In the genomic region with DNA sequence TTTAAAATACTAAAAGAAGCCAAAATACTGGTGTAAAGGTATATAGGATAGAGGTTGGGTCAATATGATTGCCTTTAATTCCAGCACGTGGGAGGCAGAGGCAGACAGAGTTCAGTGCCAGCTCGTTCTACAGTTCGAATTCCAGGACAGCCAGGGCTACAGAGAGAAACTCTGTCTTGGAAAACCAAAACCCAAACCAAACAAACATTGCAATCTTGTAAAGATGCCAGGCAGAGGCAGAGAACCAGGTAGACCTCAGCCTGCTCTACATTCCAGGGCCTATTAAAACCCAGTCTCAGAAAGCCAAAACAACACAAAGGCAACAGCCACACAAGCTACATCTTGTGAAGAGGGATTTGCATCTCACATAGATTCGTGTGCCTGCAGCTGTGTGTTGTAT, we compare ENCODE assay signal across 27 mouse cellular contexts. TPM values are rescaled to one million over a fixed set of nuclear protein-coding genes. Genes with fewer than 3 reads are reported as not detected.
DNase-seq lines count a peak whose midpoint lies in the region; ATAC-seq and TF ChIP-seq lines count a peak whose summit lies in the region.
"Had no signal": no experiment of that assay in that cellular context is flagged by ENCODE, and none has a peak within 500 bp of the region (broad histone marks: within the 10 kb centered on the region; RNA-seq: fewer than 3 reads in every experiment).

No protein-coding gene starts in this region.

- H3K79me2 ChIP-seq in liver, adult 2 months (ENCODE audit: control insufficient read depth, insufficient read depth, low read length) = no peaks in the 10 kb centered on the region

- H3K9me3 ChIP-seq in midbrain, embryonic 14.5 days (ENCODE audit: control insufficient read depth, low read length) = 0 out of 2 replicates have a peak, but pooled peaks cover 5% of the 10 kb centered on the region
- H3K9me3 ChIP-seq: embryonic facial prominence, embryonic 13.5 days; embryonic facial prominence, embryonic 15.5 days had no signal

- H3K36me3 ChIP-seq in liver, adult 2 months (ENCODE audit: control insufficient read depth, insufficient read depth, low read length) = peaks cover 14% of the 10 kb centered on the region; the same call in 1 of the 2 replicates
- peaks cover 22% of the 10 kb centered on the region for H3K36me3 ChIP-seq in midbrain, embryonic 14.5 days (ENCODE audit: control insufficient read depth, insufficient read depth, low read length)

- no peak overlapping the region for H3K9ac ChIP-seq in liver, adult 2 months (ENCODE audit: low read depth, low read length)
- no peak overlapping the region for H3K9ac ChIP-seq in midbrain, embryonic 14.5 days (replicated peaks; ENCODE audit: low read length)
- H3K9ac ChIP-seq: embryonic facial prominence, embryonic 13.5 days; embryonic facial prominence, embryonic 15.5 days; forebrain, embryonic 12.5 days had no signal

- intact Hi-C loops in heart, postnatal 14 days (cut with DNase I) = no loop called here

- 0 out of 2 replicates have a peak, but pooled peaks cover 2% of the 10 kb centered on the region for H3K4me1 ChIP-seq in liver, adult 2 months (ENCODE audit: control insufficient read depth, insufficient read depth, low read length)
- H3K4me1 ChIP-seq in midbrain, embryonic 14.5 days (ENCODE audit: control insufficient read depth, insufficient read depth, low read length) = no peaks in the 10 kb centered on the region
- H3K4me1 ChIP-seq: embryonic facial prominence, embryonic 13.5 days; embryonic facial prominence, embryonic 15.5 days; forebrain, embryonic 10.5 days; forebrain, embryonic 12.5 days had no signal

- 33% methylated on average over 4 of the region's 4 CpGs for WGBS in liver, adult 2 months
- 92% methylated on average over 4 of the region's 4 CpGs for WGBS in midbrain, embryonic 14.5 days

- no peak for TF ChIP-seq CTCF in liver, adult 2 months (IDR thresholded peaks at IDR 0.05; ENCODE audit: low read depth, low read length)

- H3K27me3 ChIP-seq in liver, adult 2 months (ENCODE audit: control insufficient read depth, insufficient read depth, low read length) = no peaks in the 10 kb centered on the region
- H3K27me3 ChIP-seq in midbrain, embryonic 14.5 days (ENCODE audit: control insufficient read depth, insufficient read depth, low read length) = no peaks in the 10 kb centered on the region
- H3K27me3 ChIP-seq: CH12.LX; embryonic facial prominence, embryonic 13.5 days; embryonic facial prominence, embryonic 15.5 days; forebrain, embryonic 12.5 days; Patski had no signal

- H3K27ac ChIP-seq in liver, adult 2 months (replicated peaks; ENCODE audit: insufficient read depth, low read depth, low read length) = no peak overlapping the region
- H3K27ac ChIP-seq in midbrain, embryonic 14.5 days (replicated peaks; ENCODE audit: low read depth, low read length) = no peak overlapping the region
- H3K27ac ChIP-seq: embryonic facial prominence, embryonic 13.5 days; embryonic facial prominence, embryonic 15.5 days; forebrain, embryonic 10.5 days; forebrain, embryonic 12.5 days had no signal

- no peak for TF ChIP-seq POLR2A in liver, adult 2 months (IDR thresholded peaks at IDR 0.05; ENCODE audit: extremely low read depth, insufficient read depth, low read length)

- H3K4me3 ChIP-seq in liver, adult 2 months (ENCODE audit: insufficient read depth, low read depth, low read length) = no peak overlapping the region
- no peak overlapping the region for H3K4me3 ChIP-seq in midbrain, embryonic 14.5 days (replicated peaks; ENCODE audit: low read depth, low read length)
- H3K4me3 ChIP-seq: embryonic facial prominence, embryonic 13.5 days; embryonic facial prominence, embryonic 15.5 days; erythroblast, embryonic 14.5 days; forebrain, embryonic 10.5 days; forebrain, embryonic 12.5 days had no signal

- no peak for ATAC-seq in midbrain, embryonic 14.5 days (ENCODE audit: low FRiP score, low TSS enrichment)
- ATAC-seq: activated CD4-positive, CD25-positive, alpha-beta regulatory T cell, adult 4 months; CD4-positive, CD25-positive, alpha-beta regulatory T cell, adult 4 months; forebrain, embryonic 14.5 days; forebrain, embryonic 16.5 days; Patski had no signal

- DNase-seq in liver, adult 2 months (ENCODE audit: extremely low read depth, low read depth, low spot score) = peak; percentile 91
- no peak for DNase-seq in liver
- peak; percentile 21 for DNase-seq in fibroblast of lung, adult 2 months (ENCODE audit: low read depth)
- DNase-seq in midbrain, embryonic 14.5 days = no peak
- DNase-seq in heart, postnatal 14 days = no peak
- DNase-seq: adrenal gland, adult 2 months; adrenal gland, postnatal 10 days; adrenal gland, postnatal 25 days; B cell, adult 2 months; cerebellum, adult 11 months; cerebellum, adult 18-20 months; cerebellum, adult 8-10 months; cerebellum, adult 9-11 months; cerebellum, postnatal 14 days; cerebellum, postnatal 36 days; embryo, embryonic 11 days had no signal

- H3K4me2 ChIP-seq in midbrain, embryonic 14.5 days (ENCODE audit: low read length) = no peak overlapping the region
- H3K4me2 ChIP-seq: embryonic facial prominence, embryonic 13.5 days; embryonic facial prominence, embryonic 15.5 days; forebrain, embryonic 12.5 days had no signal

RNA-seq across cellular contexts. Expression of gene Acbd6, which starts 11.4 kb away (rescaled TPM):
- total RNA-seq in liver, adult 2 months (2014; rRNA removed) = 14.8 and 19.9 TPM in 2 replicates
- polyA plus RNA-seq in liver, adult 2 months (2012; rRNA removed) = 71.5 and 79.6 TPM in 2 replicates
- polyA plus RNA-seq in midbrain, embryonic 14.5 days (2014; fragmentation: Nextera tagmentation; extraction: Ambion mirVana) = 91.8 and 98.1 TPM in 2 replicates
- 10 to 100 TPM; 46.4 to 50.3 TPM for total RNA-seq in heart, postnatal 14 days (2021)

Comparison
In these comparisons a context has a peak if more than half of its experiments do, and no peak if none do; other contexts are left out.
1. DNase-seq: peak in liver, adult 2 months (single experiment) and fibroblast of lung, adult 2 months (single experiment); none in liver (single experiment), midbrain, embryonic 14.5 days (single experiment) and heart, postnatal 14 days (0 of 2).